Mouse (Mus musculus) v-Abl transformed pro-B cells (cell line): ENCODE data around the gene Mas1.

Source experiments
- in situ Hi-C, 2 experiments: fragments of 400-800 bp; cut with MboI; formaldehyde crosslinking; loops; one replicate each; pipeline ENCODE4 v1.15.1; 2025; ENCODE audit not compliant: unreplicated experiment in 2 of 2

Mas1 gene

DNA sequence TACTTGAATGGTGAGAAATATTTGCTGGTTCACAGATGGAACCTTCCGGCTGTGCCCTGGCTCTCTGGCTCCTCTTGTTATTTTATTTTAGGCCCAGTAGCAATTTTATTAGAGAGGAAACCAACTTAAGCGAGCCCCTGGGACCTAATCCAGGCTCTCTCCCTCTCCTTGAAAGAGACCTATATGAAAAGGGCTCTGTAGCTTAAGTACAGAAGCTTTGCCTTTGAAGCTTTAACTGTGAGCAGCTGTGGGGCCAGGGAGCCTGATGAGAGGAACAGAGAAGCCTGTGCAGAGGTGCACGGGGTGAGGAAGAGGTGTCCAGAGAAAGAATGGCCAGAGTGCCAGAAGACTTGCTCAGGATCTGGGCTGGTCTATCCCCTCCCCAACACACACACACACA lies 33.1 kb downstream of the Mas1 start:
- in situ Hi-C loops = no loop called here

DNA sequence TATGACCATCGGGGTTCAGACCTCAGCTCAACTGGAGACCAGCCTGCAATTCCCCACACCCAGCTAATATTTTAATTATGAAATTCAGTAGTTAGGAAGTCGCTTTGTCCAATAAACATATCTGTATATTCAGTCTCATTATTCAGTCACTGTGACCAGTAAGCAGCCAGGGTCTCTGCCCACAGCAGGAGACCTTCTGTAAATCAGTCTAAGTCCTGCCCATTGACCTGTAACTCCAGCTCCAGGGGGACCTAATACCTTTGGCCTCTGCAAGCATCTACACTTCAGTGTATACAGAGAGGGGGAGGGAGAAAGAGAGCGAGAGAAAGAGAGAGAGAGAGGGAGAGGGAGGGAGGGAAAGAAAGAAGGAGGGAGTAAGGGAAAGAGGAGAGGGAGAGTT lies 33.6 kb downstream of the Mas1 start:
- in situ Hi-C loops = no loop called here

- in situ Hi-C loops = no loop called here
Observed at GRCm38 (mm10) chr17:12832657-12833056, 35.3 kb downstream of the Mas1 start.

- in situ Hi-C loops = no loop called here
Observed at GRCm38 (mm10) chr17:12832231-12832630, 35.7 kb downstream of the Mas1 start.

DNA sequence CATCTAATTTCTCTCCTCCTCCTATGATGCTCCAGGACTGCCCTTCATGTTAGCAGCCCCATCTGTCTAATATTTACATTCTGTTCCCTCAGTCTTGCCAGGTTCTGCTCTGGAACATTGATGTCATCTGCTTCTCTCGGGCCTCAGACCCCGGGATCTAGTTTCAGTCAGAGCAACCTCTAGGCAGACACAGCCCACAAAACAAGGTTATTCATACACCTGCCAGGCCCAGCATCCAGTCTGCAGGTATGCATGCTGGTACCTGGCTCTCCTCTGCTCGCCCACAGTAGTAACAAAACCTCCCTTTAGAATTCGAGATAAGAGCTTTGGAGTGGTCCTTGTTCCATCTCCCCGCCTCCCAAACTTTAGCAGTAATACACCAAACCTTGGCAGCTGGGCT lies 37.6 kb downstream of the Mas1 start:
- in situ Hi-C loops = no loop called here

DNA sequence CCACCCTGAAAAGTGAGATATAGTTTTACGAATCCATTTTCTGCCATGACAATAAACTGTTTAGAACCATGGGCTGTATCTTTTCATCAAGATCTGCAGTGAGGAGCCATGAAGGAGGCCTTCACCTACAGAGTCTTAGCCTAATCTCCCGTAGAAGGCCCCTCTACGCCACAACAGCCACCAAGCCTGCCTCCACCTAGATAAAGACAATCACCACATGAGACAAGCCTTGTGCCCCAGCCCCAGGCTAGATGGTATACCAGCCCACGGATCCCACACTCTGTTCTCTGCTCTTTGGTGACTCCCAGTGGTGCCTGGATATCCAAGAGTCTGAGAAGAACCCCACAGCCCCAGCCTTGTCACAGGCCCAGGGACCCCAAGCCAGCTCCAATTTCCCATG lies 52.1 kb downstream of the Mas1 start:
- in situ Hi-C loops = loop anchor here in 1 of 2 experiments (10.0 to 25.0 kb wide), 2 partner anchors 281 to 779 kb away; no protein-coding TSS in a partner anchor

GRCm38 (mm10) chr17:12814502-12814901 lies 53.4 kb downstream of the Mas1 start:
- in situ Hi-C loops = loop anchor here (5.0 to 25.0 kb wide), 3 partner anchors 280 to 777 kb away; no protein-coding TSS in a partner anchor

DNA sequence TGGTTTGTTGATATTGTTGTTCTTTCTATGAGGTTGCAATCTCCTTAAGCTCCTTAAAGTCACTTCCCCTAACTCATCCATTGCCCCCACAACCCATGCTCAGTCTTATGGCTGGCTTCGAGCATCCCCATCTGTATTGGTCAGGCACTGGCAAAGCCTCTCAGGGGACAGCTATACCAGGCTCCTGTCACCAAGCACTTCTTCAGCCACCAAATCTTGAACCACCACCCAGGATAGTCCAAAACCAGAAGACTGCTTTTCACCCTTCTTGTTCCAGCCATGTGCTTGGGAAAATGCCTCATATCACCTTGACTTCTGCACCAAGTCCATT lies 57.0 kb downstream of the Mas1 start:
- in situ Hi-C loops = loop anchor here (5.0 to 25.0 kb wide), 3 partner anchors 276 to 774 kb away; no protein-coding TSS in a partner anchor

- in situ Hi-C loops = loop anchor here (5.0 to 25.0 kb wide), 3 partner anchors 276 to 773 kb away; no protein-coding TSS in a partner anchor
Observed at GRCm38 (mm10) chr17:12810103-12810972, 57.6 kb downstream of the Mas1 start.

DNA sequence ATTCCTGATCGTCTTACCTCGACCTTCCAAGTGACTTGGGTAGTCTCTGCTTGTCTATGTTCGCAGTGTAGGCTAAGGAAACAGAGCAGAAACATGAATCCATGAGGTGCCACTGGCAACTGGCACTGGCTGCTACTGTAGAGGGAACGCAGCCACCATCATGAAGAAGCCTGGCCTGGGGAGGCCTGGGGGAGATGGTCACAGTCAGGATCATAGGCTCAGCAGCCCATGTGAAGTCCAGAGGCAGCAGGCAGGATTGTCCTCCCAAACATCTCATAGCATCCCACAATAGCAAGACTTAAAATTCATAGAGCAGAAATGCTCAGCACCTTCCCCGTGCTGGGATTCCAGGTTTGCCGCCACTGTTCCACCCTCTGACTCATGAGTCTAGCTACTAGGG lies 59.1 kb downstream of the Mas1 start:
- in situ Hi-C loops = loop anchor here (10.0 to 25.0 kb wide), 2 partner anchors 274 to 772 kb away; no protein-coding TSS in a partner anchor

DNA sequence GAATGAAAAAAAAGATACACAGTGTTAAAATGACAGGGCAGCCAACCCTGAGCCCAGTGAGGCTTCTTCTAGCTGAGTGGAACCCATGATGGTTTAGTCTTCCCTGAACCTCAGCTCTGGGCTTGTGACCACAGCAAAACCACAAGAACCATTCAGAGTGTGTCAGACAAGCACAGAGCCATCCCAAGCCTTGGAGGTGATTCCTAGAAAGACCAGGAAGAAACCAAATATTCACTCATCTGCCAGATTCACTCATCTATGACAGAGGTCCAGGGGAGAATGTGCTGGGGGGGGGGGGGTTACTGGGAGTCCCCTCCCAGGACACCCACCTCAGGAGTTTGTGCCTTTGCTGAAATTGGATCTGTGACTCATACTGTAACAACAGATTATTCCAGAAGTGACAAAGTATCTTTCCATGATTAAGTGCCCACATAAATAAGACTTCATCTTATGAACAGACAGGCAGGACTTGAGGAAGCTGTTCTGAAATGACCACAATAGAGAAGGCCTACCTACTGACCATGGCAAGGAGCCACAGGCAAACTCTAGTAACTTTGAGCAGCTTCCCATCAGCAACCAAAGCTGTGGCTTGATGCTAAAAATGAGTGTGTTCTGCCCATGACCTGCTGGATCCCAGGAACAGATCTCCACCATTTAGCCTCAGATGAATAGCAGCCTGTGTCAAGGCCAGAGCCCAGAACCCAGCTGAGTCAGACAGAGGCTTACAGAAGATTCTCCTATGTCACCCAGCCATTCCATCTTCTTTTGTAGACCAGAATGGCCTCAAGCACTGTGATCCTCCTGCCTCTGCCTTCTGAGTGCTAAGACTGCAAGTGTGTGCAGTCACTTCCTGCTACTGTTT lies 63.1 kb downstream of the Mas1 start:
- in situ Hi-C loops = loop anchor here (10.0 to 25.0 kb wide), 2 partner anchors 270 to 768 kb away; no protein-coding TSS in a partner anchor

DNA sequence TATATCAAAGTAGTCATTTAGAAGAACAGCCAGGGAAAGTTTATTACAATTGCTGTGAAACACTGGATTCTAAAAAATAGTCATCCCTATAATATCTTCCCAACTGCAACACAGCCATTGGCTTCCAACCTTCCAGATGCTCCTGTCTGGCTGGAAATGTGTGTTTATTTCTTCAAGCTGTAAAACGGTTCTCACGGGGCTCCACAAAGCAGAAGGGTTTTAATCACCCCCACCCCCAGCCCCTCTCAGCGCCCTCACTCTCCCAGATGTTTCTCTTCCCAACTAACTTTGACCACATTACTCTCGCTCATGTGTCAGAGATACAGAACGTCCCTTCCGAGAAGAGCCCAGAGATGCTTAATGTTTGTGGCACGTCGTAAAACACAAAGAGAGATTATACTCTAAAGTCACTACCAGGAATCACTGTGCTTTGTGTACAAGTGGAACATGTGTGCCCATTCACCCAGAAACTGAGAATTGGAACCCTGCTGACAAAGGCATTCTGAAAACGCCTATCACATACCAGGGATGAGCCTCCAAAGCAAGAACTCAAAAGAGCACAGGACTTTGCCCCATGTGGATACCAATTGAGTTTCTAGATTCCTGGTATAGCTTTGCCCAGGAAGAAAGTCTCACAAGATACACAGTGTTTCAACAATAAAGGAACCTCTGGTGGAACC lies 65.9 kb downstream of the Mas1 start:
- in situ Hi-C loops = loop anchor here (10.0 to 25.0 kb wide), 2 partner anchors 267 to 765 kb away; no protein-coding TSS in a partner anchor

- in situ Hi-C loops = loop anchor here (10.0 to 25.0 kb wide), 2 partner anchors 265 to 762 kb away; no protein-coding TSS in a partner anchor
Observed at GRCm38 (mm10) chr17:12799368-12800275, 68.3 kb downstream of the Mas1 start.

DNA sequence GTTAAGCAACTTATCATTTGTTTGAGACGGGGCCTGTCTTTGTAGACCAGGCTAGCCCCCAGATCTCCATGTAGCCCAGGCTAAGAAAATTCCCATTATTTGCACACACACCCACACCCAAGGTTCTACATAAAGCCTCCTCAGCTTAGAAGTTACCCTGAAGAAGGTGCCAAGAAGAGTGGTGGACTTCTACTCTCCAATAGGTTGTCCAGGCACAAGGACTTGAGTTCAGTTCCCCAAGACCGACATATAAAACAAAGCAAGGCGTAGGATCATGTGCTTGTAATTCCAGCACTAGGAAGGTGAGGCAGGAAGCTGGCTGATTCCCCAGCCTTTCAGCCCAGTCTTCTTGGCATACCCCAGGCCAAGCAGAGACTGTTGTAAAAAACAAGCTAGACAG lies 69.4 kb downstream of the Mas1 start:
- in situ Hi-C loops = no loop called here

DNA sequence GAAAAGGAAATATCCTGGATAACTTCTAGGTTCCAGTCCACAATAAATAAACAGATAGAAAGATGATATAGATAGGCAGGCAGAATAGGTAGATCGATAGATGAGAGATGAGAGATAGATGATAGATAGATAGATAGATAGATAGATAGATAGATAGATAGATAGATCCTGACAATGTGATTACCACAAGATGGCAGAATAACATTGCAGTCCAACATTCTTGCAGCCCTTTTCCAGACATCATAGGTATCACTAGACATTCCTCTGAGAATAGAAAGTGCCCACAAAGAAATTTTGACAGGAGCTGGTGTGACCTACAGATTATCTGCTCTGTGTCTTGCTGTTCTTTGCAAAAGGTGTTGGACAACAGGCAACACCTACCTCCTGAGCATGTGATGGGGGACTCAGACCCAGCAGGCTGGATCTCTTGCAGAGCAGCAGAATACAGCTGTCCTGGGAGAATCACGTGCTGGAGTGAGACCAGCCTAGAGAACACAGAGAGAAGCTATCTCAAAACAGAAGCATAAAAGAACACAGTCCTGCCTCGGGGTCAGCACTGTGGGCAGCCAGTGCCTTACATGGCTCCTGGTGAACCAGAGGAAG lies 70.4 kb downstream of the Mas1 start:
- in situ Hi-C loops = no loop called here

GRCm38 (mm10) chr17:12796633-12797032 lies 71.3 kb downstream of the Mas1 start:
- in situ Hi-C loops = no loop called here

DNA sequence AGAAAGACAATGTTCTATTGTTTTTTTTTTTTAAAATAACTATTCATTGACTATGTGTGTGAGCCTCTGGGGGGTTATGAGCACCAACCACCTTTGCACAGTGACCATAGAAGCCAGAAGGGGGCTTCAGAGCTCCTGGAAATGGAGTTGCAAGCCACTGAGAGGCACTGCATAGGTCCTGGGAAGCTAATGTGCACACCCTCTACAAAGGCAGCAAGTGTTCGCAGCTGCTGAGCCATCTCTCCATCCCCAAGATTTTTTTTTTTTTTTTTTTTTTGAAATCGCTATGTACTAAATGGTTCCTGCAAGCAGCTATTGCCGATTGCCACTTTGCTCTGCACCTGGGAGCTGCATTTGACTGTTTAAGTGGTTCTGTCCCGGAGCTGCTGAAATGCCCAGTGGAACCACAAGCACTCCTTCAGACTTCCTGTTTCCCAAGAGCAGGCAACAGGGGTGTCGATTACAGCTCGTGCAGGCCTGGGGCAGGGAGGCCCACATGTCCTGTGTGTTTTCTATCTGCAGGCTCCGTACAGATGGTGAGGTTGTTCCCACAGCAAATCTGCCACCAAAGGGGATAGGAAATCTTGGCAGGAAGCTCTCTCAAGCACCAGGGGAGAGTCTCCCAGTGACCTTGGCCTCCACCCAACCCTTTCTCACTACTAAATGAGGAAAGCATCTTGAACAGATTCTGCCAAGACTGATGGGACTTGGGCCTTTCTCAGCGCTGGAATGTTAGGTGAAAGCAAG lies 74.1 kb downstream of the Mas1 start:
- in situ Hi-C loops = no loop called here

- in situ Hi-C loops = no loop called here
Observed at GRCm38 (mm10) chr17:12792422-12793206, 75.3 kb downstream of the Mas1 start.
